Mouse (Mus musculus) B cell, adult 2 months (primary cell): ENCODE results near the gene Smarca2.

Source experiments
- DNase-seq, 2 experiments: peaks; one replicate each; pipeline ENCODE4 v3.0.0; 2022

Smarca2 gene

DNA sequence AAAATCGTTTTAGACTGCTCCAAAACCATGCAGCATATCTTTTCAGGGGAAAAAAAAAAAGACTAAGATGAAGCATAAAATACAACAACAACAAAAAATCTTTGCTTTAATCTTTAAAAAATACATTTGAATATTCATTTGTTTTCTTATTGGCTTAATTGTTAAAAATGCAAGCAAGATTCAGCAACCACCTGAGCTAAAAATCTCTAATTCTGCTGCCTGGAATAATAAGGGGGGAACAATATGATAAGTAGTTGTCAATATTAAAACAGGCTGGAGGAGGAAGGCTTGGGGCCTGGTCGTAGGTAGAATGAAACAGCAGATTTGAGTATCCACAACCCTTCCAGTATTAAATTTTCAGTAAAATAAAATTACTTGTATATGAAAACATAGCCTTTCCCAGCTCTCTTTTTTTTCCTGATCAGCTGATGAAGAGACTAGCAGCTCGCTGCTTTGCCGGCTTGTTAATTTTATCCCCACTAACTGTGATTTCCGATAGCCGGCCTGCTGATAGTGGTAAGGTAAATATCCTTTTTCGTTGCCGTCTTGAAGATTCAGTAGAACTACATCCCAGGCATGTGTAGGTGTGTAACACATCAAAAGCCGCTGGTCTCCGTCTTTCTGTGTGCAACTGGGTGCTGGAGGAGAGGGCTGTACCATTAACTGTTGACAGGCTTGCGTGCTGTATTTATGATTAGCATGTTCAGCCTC is 144.7 kb downstream of the Smarca2 start:
- no peak for DNase-seq

DNA sequence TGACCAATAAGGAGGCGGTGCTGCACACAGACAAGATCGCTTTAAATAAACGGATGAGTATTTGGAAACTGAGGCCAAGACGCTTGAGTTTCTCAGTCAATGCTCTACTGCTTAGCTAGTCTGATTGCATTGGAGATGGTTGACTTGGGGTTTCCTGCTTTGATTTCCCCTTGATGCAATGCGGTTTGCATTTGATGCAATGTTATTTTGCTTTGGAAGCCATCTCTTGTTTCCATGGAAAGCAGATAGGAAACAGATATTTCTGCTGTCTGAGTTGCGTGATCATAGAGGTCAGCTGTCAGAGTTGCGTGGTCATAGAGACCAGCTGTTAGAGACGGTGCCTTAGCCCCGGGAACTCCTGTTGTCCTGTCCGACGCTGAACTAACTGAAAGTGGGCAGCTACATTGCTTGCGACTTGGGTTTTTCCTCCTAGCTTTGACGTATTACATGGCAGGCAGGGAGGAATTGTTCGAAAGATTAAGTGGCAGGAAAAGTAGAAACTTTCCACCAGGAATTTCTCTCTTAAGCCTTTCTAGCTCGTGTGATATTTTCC is 147.8 kb downstream of the Smarca2 start:
- no peak for DNase-seq

DNA sequence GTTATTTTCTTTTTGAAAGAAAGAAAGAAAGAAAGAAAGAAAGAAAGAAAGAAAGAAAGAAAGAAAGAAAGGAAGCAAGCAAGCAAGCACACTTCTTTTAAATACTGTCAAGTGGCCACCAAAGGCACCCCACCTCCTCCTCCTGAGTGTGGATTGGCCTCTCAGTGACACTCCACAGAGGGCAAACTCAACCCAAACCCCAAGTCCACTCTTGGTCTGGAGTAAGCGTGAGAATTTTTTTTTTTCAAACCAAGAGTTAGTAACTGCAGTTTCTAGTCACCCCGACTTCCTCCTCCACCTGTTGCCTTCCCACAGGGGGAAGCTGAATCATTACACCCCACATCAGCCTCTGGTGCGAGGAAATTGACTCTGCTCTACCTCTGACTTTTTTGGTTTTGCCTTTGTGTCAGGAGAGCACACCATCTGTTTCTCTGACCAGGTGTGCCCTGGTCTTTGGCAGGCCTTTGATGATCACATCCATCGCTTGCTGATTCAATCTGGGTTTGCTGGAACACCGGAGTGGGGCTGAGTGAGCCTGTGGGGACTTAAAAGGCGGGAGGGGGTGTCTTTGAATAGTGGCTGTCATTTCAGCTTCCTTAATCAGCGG is 148.5 kb downstream of the Smarca2 start:
- peak in 1 of 2 experiments; percentile 15 for DNase-seq

DNA sequence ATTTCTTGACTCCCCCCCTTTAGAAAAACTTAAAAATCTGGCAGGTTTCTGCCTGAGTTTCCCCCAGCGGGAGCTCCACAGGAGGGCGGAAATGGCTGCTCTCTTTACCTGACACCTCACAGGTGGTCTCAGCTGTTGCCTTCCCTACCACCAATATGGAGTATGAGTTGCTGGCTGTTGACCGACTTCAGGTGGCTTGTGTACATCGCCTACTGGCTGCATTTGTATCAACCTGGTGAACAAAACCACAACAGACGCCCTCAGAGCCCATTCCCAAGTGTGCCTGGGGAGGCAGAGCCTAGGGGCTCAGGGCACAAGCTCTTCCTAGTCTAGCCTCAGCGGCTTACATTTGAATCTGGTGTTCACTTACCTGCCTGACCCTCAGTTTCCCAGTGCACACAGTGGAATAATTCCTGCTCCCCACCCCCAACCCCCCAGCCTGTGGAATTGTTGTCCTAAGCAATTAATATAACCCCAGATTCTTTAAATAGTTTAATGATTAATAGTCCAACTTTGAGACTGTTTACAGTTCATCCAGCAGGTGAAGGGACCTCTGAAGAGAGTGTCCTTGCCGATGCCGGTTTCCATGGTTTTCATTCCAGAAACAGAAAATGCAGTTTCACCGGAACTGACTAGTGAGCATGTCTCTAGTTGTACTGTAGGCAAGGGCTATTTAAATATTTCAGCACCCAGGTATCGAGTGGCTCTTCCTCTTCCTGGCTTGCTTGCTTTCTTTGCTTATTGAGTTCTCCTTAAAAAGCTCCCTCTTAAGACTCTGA is 149.4 kb downstream of the Smarca2 start:
- DNase-seq, result no peak

DNA sequence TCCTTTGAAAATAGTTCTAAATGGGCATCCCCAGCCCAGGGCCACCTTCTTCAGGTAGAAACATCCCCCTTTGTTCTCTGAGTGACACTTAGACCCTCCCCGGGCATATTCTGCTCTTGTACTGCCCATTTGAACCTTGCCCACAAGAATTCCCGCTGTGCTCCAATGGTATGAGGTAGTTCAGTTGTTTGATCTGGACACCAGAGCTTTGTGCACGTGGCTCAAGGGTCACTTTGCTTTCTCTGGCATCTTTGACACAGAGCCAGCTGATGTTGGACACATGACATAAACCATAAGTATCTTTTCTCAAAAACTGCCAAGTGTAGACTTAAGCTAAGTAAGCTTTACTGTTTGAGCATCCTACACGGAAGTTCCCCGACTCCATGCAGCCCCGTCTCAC is 151.1 kb downstream of the Smarca2 start:
- no peak for DNase-seq

DNA sequence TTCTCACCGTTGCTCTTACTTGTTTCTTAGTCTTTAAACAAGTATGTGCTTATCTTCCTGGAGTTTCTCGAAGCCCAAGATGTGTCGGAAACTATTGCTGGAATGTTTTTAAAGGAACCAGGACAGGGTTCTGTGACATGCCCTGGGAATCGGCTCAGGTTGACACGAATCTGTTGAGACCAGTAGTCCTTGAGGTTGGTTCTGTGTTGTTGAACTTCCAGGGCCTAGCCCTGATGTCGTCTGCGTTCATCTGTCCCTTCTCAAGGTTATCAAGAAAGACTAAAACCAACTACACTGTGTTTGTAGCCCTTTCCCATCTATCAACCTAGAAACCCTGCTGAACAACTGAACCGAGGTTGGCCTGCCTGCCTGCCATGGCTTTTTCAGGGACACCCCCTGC is 151.5 kb downstream of the Smarca2 start:
- no peak for DNase-seq

DNA sequence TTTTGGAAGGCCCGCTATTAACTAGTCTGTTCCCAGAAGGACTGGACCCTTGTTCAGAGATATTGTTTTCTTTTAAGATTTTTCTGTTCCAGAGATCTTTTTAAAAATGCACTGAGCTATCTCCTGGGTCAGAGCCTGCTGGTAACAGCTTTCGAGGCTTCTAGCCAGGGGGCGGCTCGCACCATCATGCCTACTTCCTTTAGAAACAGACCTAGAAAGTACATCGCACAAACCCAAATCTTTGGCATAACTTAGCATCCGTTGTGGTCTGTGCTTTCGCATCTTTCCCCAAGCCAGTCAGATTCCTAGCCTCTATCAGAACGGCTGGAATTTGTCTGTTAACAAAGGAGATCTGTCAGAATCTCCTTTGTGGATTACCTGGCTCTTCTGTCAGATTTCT is 153.3 kb downstream of the Smarca2 start:
- DNase-seq, result no peak

DNA sequence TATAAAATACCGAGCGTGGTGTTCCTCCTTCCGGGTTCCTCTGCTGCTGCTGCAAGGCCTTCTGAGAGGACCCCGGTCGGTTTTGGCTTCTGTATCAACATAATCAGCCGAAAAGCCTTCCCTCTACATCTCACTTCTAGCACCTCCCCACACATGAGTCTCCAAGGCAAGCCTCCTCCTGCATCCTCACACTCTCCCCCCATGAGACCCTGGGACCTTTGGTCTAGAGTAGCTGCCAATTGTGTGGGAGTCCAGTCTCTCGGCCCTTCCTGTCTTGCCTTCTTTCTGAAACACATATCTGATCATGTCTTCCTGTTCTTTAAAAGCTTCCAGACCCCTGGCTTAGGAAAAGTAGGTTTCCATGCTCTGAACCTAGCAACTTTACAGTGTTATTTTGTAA is 153.8 kb downstream of the Smarca2 start:
- no peak for DNase-seq

DNA sequence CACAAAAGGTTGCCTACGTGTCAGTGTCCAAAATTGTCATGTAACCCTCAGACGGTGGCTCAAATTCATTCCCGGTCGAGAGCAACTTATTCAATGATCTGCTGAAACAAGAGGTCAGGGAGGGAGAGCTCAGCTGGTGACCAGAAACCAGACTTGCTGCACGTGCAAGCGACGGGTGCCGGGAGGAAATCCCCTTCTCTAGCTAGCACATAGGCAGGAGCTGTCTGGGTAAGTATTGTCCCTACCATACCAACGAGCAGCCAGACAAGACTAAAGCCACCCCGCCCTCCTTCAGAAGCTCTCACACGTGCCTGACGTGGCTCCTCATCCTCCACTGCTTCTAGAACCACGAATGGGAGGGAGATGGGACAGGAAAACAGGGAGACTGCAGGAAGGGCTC is 154.4 kb downstream of the Smarca2 start:
- no peak for DNase-seq

DNA sequence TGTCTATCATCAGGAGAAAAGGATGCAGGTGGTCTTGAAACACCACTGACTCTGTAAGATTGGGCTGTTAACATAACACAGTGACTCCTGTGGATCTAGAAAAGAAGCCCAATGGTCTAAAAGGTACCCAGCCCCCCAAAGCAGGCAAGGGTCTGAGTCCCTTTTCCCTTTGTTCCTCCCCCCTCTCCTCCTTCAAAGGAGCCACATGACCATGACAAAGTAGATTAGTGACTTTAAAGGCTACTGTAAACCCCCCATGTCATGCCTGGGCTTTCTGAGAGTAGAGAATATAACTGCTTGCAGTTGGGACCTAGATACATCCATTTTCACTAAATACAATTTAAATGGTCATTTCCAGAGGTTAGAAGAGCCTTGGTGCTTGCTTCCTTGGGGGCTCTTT is 156.4 kb downstream of the Smarca2 start:
- DNase-seq, result no peak

DNA sequence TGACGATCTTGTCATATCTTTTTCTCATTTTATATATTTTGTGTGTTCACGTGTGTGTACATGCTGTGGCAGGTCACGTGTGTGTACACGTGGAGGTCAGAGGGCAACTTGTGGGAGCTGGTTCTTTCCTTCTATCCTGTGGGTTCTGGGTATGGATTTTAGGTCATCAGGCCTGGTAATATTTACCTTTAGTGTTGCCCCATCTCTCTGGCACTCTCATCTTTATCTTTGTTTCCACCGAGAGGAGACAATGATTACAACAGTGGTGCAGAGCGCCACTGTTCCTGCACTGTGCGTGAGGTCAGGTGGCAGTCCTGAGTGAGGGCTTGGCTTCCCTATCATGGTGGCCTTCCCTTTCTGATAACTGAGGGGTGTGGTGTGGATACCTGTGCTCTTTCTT is 160.6 kb downstream of the Smarca2 start:
- no peak for DNase-seq

DNA sequence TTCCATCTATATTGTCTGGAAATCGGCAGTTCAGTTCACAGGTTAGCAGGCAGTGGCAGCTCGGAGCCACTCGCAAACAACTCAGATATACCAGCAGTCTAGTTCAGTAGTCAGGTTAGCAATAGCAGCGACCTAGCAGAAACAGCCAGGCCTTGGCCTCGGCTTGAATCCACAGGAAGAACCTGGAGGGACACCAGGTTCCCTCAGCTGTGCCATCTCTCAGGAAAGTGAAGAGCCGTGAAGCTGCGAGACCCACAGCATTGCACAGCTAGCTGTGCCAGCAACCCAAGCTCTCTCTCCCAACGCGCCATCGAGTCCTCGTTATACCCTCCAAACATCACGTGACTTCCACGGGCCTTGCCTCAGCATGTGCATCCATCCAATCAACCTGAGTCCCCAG is 162.6 kb downstream of the Smarca2 start:
- no peak for DNase-seq

DNA sequence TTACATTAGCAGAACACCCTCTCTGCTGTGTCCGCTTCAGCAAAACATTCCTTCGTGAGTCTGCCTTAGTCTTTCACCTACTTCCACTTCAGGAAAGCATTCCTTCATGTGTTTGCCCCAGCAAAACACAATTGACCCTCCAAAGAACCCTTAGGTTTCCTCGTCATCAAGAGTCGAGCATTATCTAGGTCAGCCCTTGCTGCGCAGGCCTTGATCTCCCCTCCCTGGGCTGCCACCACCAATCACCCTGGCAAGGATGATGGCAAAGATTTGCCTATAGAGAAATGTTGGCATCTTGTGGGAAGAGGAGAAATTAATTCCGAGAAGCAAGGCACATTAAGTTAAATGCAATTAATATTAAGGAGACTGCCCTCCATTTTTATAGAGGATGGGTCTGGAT is 163.1 kb downstream of the Smarca2 start:
- no peak for DNase-seq

DNA sequence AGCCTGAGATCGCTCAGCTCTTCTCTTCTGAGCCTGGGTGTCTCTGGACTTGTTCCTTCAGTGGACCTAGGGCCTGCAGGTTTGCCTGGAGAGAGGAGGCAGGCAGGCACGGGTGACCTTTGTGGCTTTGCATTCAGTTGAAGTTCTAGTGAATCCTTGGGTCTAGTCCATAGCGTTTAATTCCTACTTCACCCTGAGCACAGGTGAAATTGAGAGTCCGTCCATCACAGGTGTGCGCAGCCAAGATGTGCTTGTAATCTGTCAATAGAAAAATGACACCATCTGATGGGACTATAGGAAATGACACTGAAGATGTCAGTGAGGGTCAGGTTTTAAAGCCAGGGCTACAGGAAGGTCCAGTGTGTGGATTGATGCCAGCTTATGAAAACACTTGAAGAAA is 164.0 kb downstream of the Smarca2 start:
- DNase-seq, result no peak

DNA sequence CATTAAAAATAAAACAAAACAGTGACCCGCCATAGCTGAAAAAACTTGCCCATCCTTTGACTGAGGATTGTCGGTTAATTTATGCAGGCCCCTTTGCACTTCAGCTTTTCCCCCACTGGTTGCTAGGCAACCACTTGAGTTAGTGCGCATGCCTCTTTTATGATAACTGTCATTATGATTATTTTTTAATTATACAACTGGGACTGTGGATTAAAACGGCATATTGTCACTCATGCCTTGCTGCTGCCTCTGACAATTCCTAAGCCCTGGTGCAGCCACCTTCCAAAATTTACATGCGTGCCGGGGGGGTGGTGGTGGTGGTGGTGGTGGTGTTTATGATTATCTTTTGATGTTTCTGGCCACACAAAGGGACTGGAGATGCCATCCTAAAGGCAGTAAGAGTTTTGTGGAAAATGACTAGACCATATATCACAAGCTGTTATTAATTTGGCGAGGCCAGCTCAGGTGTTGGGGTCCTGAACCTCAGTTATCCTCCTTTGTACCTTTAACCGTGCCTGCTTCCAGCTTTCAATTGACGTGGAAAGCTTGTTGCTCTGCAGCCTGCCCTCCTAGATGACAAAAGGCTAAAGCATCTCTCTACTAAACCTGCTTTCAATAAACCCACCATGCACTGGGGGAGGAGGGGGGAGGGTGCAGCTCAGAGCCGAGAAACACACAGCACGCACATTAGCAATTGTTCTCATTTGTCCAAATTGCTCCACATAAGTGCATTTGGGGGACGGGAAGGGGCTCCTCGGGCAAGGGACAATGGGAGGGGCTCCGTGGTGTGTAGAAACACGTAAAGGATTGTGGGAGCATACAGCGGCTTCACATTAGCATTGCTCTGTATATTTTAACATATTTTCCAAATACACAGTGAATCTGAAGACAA is 165.0 kb downstream of the Smarca2 start:
- DNase-seq, result no peak

DNA sequence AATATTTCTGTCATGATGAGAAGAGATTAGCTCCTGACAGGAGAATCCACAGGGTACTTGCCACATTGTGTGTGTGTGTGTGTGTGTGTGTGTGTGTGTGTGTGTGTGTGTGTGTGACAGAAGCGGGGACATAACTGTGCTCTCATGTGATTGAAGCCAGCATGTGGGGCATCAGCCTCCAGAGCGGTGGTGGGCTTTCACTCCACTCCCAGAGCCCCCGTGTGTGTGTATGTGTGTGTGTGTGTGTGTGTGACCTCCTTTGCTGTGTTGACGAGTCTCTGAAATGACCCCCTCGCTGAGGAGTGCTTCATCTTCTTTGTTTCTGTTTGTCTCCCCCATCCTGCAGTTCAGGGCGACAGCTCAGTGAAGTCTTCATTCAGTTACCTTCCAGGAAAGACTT is 165.7 kb downstream of the Smarca2 start:
- DNase-seq, result no peak

DNA sequence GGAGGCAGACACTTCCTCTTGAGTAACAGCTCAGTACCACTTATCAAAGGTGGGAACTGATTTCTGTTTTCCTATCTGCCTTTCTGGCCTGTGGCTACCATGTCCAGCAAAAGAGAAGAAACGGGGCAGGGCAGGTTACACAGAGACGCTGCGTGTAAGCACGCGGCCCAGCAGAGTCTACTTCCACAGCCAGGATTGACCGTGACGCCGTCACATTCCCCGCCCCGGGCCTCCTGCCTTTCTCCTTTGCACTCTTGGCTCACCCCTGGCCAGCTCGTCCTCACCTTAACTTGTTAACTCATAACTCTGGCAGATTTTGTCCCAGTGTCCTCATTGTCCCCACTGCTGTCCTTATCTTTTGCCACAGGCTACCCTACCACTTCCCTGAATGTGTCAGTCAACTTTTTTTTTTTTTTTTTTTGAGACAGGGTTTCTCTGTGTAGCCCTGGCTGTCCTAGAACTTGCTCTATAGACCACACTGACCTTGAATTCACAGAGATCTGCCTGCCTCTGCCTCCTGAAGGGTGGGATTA is 167.3 kb downstream of the Smarca2 start:
- DNase-seq, result no peak

DNA sequence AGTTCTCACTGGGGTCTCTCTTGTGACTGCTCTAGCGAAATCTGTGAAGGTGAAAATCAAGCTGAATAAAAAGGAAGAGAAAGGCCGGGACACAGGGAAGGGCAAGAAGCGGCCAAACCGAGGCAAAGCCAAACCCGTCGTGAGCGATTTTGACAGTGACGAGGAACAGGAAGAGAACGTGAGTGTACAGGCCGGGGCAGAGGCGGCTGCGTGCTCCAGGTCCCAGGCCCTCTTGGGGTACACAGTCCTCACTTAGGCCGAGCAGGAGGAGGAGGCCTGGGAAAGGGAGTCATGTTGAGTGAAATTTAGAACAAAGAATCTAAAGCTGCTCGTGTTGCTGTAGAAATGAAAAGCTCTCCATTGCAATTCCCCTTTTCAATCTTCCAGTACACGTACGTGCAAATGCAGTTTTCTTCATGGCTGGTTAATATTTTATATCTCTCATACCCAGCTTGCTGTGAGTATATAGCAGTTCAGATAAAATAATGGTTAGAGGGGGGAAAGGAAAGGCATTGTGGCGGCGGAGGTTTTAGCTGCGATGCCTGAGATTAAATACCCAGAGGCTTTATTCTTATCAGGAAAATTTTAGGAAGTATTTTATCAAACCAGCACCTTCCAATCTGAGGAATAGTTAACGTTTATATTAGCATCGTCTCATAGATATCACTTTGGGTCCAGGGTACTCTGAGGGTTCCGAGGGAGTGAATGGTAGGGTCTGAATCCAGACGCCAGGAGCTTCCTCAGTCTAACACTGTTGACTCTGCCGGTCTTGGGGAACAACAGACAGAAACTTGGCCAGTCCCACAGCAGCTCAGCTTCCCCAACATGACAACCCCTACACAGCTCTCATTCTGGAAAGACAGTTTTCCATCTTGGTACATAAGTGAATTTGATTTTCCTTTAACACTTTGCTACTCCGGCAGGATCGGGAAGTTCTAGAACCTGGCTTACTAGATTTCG is 171.5 kb downstream of the Smarca2 start:
- DNase-seq, result no peak

DNA sequence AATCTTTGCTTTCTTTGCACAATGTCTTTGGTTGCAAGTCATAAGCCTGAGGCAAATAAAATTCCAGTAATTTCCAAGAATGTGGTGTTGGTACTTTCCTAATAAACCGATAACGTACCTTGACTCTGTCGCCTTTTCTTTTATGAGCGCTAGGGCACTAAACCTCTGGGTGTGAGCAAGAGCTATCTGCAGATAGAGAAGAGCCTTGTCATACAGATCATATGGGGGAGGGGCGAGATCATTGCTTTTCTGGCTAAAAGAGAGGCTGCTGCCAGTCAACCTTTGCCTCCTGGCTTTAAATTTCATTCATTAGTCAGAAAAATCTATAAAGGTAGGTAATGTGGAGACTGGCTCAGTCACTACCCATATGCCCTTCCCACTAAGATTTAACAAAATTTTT is 173.3 kb downstream of the Smarca2 start:
- no peak for DNase-seq

DNA sequence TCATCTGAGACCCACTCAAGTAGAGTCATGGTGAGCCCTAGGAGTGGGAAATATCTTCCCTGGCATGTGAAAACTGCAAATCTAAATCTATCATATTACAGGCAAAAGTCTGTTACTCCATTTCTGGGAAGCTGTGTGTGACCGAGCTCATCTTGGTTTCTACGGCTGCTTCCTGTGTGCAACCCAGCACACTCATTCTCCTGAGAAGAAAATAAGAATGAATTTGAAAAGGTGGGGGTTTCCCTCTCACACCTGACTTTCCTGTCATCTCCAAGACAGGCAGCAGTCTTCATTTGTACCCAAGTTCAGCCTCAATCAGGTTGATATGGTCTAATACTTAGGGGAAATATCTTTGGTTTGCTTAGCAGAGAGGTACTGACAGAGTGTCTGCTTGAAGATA is 176.4 kb downstream of the Smarca2 start:
- no peak for DNase-seq

DNA sequence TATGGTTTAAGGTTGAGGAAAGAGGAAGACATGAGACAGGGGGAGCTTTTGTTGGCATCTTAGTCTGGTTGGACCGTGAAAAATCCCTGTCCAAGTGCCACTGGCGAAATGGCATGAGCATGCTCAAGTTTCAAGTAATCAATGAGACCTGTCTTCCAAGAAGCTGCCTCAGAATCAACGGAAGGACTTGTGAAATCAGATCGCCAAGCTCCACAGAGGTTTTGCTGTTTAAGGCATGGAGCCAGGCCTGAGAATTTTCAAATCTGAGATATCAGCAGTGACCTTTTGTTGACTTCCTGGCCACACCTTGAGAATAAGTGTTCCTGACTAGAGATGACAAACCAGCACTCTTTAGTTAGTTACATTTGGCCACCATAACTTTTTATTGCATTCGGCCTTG is 183.6 kb downstream of the Smarca2 start:
- DNase-seq, result no peak
